Mouse (Mus musculus): ENCODE measurements at regions not wholly inside any gene's neighbourhood (a gene's known extent, or its start where the extent isn't known, plus 50 kb on each side); places are given as distances from the start of the nearest gene placed in this dataset.
A peak's percentile ranks its signal among the peaks of the same experiment; 100 is the strongest.

GRCm38 (mm10) chr8:107642241-107642640 is 54.0 kb upstream of the Psmd7 start:
- DNase-seq (ENCODE audit: low read depth, low spot score), result no peak

- no peak for DNase-seq (ENCODE audit: low read depth, low spot score)
Observed at GRCm38 (mm10) chr8:107647936-107648335, 59.7 kb upstream of the Psmd7 start.

DNA sequence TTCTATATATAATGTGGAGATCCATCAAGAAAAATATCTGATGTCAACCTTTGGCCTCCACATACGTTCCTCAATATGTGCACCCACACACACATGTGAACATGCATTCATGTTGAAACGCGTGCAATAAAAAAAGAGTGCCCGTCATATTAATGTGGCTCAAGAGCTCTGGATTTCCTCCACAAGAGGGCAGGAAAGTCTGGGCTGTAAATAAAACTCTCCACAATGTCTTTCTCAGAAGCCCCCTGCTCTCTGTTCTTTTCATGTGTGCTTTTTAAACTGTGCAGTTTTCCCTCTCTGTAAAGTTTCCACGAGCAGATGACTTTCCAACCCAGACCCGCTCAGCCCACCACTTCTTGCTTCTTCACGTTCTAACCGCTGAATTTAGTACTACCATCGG is 62.0 kb upstream of the Psmd7 start:
- no peak for DNase-seq (ENCODE audit: low read depth, low spot score)

DNA sequence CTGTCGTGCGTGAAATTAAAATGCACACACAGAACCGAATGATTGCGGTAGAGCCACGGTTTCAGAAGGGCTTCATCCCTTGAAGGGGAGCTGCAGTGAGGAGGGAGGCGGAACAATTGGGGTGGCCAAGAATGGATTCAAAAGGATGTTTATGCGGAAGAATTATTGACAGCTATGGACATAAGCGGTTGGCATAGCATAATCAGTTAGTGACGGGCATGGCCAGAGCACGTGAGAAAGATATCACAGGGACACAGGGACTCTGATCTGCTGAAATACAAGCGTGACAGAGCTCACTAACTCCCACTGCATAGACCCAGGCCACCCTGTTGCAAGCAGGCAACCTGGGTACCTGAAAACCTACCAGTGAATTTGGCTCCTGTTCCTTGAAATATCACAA is 63.2 kb upstream of the Psmd7 start:
- no peak for DNase-seq (ENCODE audit: low read depth, low spot score)

- no peak for DNase-seq (ENCODE audit: low read depth, low spot score)
Observed at GRCm38 (mm10) chr8:107652226-107652625, 64.0 kb upstream of the Psmd7 start.

- DNase-seq (ENCODE audit: low read depth, low spot score), result no peak
Observed at GRCm38 (mm10) chr8:107653711-107654110, 65.4 kb upstream of the Psmd7 start.

DNA sequence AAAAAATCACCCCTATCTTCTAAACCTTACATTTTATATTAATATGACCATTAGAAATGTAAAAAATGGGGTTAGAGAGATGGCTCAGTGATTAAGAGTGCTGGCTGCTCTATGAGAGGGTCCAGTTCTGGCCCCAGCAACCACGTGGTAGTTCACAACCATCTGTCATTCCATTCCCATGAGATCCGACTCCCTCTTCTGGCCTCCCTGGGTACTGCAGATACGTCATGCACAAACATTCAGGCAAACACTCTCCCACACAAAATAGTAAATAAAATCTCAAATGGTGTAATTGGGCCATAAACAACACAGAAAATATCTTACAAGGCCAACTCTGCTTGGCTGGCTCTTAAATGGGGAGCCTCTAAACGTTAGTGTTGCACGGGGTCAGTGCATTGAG is 68.4 kb upstream of the Psmd7 start:
- DNase-seq (ENCODE audit: low read depth, low spot score), result no peak

GRCm38 (mm10) chr8:107657741-107658140 is 69.5 kb upstream of the Psmd7 start:
- no peak for DNase-seq (ENCODE audit: low read depth, low spot score)

- no peak for DNase-seq (ENCODE audit: low read depth, low spot score)
Observed at GRCm38 (mm10) chr8:107658386-107658785, 70.1 kb upstream of the Psmd7 start.

GRCm38 (mm10) chr8:107660624-107661023 is 72.4 kb upstream of the Psmd7 start:
- DNase-seq (ENCODE audit: low read depth, low spot score), result no peak

GRCm38 (mm10) chr8:107669608-107670007 is 81.3 kb upstream of the Psmd7 start:
- no peak for DNase-seq (ENCODE audit: low read depth, low spot score)

- no peak for DNase-seq (ENCODE audit: low read depth, low spot score)
Observed at GRCm38 (mm10) chr8:107671471-107671870, 83.2 kb upstream of the Psmd7 start.

- no peak for DNase-seq (ENCODE audit: low read depth, low spot score)
Observed at GRCm38 (mm10) chr8:107672691-107673090, 84.4 kb upstream of the Psmd7 start.

DNA sequence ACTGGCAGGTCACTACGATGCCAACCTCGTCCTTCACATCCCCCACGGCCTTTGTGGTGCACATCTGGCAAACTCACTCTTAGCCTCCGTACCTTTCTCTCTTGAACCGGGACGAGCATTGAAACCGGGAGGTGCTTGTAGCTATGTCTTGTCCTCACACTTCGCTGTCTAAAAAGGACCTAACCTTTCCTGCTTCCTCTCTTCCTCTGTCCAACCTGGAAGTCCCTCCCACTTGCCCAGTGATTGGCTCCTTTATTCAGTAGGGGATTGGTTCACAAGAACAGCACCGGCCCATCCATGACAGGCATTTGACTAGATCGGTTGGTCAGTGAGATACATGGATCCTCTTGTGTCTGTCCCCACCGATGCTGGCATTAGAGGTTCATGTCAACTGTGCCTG is 93.8 kb upstream of the Psmd7 start:
- no peak for DNase-seq (ENCODE audit: low read depth, low spot score)

DNA sequence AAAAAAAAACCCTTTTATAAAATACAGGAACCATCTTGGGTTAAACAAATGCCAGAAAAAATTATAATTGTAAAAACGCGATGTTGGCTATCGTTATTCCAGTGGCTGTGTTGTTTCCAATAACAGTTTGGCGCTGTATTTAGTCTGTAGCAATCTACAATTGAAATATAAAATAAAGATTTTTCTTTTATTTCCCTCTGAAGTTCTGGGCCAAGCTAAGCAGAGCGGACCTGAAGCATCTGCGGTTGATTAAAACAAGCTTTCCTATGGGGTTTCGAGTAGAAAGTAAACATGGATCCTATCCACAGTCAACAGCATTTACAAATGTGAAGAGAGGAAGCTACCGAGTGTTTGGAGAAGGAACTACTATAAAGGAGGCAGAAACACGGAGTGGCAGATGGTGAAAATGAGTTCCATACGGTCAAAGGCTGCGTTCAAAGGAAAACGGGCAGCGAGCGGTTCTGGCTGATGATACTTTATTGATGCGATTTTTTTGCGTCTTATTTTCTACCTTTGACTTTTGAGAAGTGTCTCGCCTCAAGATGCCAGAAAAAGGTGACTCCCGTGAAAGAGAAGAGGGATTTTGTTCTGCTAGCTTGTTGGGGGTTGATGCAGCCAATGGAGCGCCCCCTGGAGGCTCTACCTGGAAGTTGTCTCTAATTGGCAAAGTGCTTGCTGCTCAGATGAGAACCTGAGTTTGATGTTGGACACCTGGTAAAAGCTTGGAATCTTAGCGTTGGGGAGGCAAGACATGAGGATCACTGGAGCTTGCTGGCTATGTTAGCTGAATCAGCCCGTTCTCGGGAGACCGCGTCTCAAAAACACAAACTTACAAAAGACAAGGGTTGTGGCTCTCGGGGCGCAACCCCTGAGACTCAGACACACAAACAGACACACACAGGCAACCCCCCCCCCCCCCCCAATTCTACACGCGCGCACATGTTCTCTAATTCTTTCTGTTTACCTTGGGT is 96.7 kb upstream of the Psmd7 start:
- DNase-seq (ENCODE audit: low read depth, low spot score), result peak; percentile 35

DNA sequence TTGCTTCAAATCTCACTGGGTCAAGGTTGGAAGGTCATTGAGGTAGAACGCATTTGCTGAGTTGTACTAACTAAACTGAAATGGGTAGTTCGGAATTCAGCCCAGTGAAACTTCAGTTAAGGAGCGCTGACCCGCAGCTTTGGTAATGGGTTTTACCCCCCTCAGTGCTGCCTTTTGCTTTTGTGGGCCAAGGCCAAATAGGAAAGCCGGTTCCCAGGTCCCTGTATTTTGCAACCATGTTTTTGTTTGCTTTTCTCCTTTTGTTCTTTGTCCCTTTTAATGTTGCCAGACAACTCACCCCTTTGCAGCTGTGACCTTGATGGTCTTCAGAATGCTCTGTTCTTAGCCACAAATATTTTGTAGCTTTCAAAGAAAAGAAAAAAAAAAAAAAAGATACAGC is 98.7 kb upstream of the Psmd7 start:
- DNase-seq (ENCODE audit: low read depth, low spot score), result no peak

DNA sequence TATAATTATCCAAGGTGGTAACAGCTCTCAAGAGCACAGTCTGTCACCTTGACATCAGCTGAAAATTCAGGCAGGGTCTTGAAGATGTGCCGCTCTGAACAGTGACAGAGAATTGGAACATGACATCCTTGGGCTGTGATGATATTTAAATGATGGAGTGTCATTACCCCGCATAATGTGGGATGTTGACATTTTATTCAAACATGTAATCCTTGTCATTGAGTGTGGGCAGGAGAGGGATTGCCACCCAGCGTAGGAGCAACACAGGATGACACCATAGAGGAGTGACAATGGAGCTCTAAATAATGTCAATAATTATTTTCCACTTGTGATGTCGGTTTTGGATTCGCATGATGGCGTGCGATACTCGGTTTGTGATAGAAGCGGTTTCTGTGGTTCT is 99.3 kb upstream of the Psmd7 start:
- DNase-seq (ENCODE audit: low read depth, low spot score), result no peak

GRCm38 (mm10) chr8:107689020-107689419 is 100.8 kb upstream of the Psmd7 start:
- no peak for DNase-seq (ENCODE audit: low read depth, low spot score)

DNA sequence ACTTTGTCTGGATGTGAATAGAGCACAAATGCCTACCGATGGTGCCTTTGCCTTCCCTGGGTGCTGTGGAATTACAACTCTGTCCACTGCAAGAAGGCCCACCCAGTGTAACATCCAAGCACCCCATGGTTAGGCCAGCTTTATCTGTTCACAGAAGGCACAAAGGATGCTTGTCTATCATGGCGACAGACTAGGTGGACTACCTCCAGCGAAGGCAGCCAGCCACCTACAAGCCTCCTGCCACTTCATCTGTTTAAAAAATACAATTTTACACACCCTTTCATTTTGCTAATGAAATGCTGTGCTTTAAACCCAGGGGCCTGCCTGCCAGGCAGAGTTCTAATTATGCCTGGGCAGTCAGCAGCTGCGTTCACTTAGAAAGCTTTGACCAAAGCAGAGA is 103.0 kb upstream of the Psmd7 start:
- DNase-seq (ENCODE audit: low read depth, low spot score), result no peak

- no peak for DNase-seq (ENCODE audit: low read depth, low spot score)
Observed at GRCm38 (mm10) chr8:107696384-107697346, 108.4 kb upstream of the Psmd7 start.

- no peak for DNase-seq (ENCODE audit: low read depth, low spot score)
Observed at GRCm38 (mm10) chr8:107699307-107699706, 111.0 kb upstream of the Psmd7 start.

- no peak for DNase-seq (ENCODE audit: low read depth, low spot score)
Observed at GRCm38 (mm10) chr8:107699759-107700158, 111.5 kb upstream of the Psmd7 start.
